Mouse (Mus musculus) heart, postnatal 0 days (tissue): Measurements from ENCODE around the gene Slc39a13.

Experiments
- CTCF ChIP-seq: IDR thresholded peaks from 2 replicates; pipeline ENCODE4 v1.5.1; 2016; ENCODE audit warnings: antibody characterized with exemption, control low read depth, low read depth
- EP300 ChIP-seq: IDR thresholded peaks from 2 replicates; pipeline ENCODE4 v1.6.1; 2016; ENCODE audit warnings: antibody characterized with exemption, low read depth

DNA sequence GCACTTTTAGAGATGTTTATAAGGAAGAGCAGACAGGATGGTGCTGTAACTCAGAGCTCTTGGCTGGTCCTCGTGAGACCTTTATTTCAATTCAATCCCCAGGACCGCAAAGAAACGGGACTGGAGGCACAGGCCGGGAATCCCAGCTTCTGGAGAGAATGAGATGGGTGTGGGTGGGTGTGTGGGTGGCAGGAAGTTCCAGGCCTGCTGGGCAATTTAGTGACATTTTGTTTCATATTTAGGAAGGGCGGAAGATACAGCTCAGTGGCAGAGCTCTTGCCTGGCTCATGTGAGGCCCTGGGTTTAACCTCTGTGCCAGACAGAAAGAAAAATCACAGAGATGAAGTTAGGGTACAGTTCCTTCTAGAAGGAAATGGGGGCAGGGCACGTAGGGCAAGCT lies 20.0 kb upstream of the Slc39a13 start:
- TF ChIP-seq CTCF (no peak), EP300 (no peak)
